Mouse (Mus musculus): ENCODE measurements at regions not wholly inside any gene's neighbourhood (a gene's known extent, or its start where the extent isn't known, plus 50 kb on each side); places are given as distances from the start of the nearest gene placed in this dataset.
"Not testable (repeated sequence)": the region's sequence is repeated elsewhere in the genome, so short reads cannot be mapped to it uniquely, and the experiment has no call there.

DNA sequence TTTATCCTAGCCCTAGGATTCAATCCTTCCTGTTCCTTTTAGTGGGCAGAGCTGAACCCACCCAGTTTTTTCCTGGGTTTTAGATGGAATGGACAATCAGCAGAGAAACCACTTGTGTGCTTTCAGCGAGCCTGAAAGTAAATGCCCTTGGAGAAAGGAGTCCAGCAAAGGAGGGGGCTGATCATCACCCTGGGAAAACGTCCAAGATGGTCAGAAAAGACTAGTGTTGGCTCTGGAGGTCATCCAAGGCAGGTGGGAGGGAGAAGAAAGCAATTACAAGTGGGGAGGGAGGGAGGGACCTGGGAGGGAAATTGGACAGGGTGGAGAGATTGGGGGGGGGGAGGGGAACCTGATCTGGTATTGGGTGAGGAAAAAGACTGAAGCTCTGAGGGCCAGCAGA is 55.6 kb upstream of the Zfp366 start:
- Histone ChIP-seq H3K9me3 (ENCODE audit: control insufficient read depth, low read length) (no peaks in the 10 kb centered on the region), H3K4me3 (ENCODE audit: low read length) (no peak overlapping the region), H3K4me1 (replicated peaks; ENCODE audit: control insufficient read depth, insufficient read depth, low read length) (peaks cover 21% of the 10 kb centered on the region), H3K27me3 (ENCODE audit: control insufficient read depth, insufficient read depth, low read depth, low read length) (no peaks in the 10 kb centered on the region), H3K9ac (ENCODE audit: low read length) (no peak overlapping the region), H3K4me2 (ENCODE audit: low read depth, low read length) (no peak overlapping the region), H3K36me3 (ENCODE audit: control insufficient read depth, insufficient read depth, low read length) (no peaks in the 10 kb centered on the region), H3K27ac (ENCODE audit: low read length) (peak overlapping the region; percentile 36; the same call in 1 of the 2 replicates)
- WGBS, result 14% methylated on average over 2 of the region's 2 CpGs
- no peak for ATAC-seq (ENCODE audit: low read depth)

DNA sequence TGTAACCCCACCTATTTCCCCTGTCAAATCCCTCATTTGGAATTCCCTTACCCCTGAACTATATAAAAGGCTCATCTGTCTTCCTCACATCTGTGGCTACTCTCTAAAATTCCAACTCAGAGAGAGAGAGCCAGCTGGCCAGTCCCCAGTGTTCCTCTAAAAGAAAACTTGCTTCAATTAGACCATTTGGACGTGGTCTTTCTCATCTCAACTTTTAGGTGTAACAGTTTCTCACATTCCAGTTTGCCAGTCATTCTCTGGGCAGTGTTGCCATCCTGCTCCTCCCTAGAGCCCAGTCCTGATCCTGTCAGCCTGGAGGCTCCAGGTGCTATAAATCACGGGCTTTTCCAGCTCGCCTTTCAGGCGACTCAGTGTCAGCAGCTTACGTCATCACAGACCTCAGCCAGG is 56.3 kb upstream of the Zfp366 start:
- Histone ChIP-seq H3K4me2 (ENCODE audit: low read depth, low read length) (no peak overlapping the region), H3K4me3 (ENCODE audit: low read length) (no peak overlapping the region), H3K9me3 (ENCODE audit: control insufficient read depth, low read length) (no peaks in the 10 kb centered on the region), H3K36me3 (ENCODE audit: control insufficient read depth, insufficient read depth, low read length) (no peaks in the 10 kb centered on the region), H3K27ac (ENCODE audit: low read length) (no peak overlapping the region), H3K9ac (ENCODE audit: low read length) (no peak overlapping the region), H3K4me1 (replicated peaks; ENCODE audit: control insufficient read depth, insufficient read depth, low read length) (peaks cover 21% of the 10 kb centered on the region), H3K27me3 (ENCODE audit: control insufficient read depth, insufficient read depth, low read depth, low read length) (no peaks in the 10 kb centered on the region)
- no peak for ATAC-seq (ENCODE audit: low read depth)
- 53% methylated on average over 5 of the region's 5 CpGs for WGBS

DNA sequence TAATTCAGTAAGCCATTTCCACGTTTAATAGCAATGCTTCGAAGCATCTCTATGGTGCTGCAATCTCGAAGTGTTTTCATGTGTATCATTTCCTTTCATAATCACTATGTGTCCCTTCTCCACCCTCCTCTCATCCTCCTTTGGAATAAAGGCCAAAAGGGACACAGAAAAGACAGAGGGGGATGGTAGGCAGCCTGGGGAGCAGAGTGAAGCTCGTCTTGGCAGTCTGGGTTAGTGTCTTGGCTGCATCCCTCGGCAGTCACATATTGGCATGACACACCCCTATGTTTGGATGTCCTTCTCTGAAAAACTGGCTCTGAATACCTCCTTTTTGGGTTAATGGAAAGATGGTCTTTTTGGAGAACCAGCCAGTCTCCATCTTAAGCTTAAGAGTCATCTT is 56.9 kb upstream of the Zfp366 start:
- Histone ChIP-seq H3K9me3 (ENCODE audit: control insufficient read depth, low read length) (no peaks in the 10 kb centered on the region), H3K9ac (ENCODE audit: low read length) (no peak overlapping the region), H3K36me3 (ENCODE audit: control insufficient read depth, insufficient read depth, low read length) (no peaks in the 10 kb centered on the region), H3K4me3 (ENCODE audit: low read length) (no peak overlapping the region), H3K4me2 (ENCODE audit: low read depth, low read length) (no peak overlapping the region), H3K4me1 (replicated peaks; ENCODE audit: control insufficient read depth, insufficient read depth, low read length) (peaks cover 21% of the 10 kb centered on the region), H3K27me3 (ENCODE audit: control insufficient read depth, insufficient read depth, low read depth, low read length) (no peaks in the 10 kb centered on the region), H3K27ac (ENCODE audit: low read length) (no peak overlapping the region)
- ATAC-seq (ENCODE audit: low read depth), result no peak
- 72% methylated on average over 5 of the region's 5 CpGs for WGBS

DNA sequence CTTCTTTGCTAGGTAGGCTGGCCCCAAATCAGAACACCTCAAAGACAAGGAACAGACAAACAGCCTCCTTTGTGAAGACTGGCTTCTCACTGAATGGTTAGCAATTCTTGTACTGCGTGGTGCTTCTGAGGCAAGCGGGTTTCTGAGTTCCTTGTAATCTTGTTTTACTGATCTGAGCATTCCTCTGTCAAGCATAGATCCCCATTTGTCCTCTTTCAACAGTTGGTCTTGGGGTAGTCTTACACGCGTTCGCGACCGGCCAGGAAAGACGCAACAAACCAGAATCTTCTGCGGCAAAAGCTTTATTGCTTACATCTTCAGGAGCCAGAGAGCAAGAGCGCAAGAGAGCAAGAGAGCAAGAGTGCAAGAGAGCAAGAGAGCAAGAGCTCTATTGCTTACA is 57.7 kb upstream of the Zfp366 start:
- ATAC-seq (ENCODE audit: low read depth); H3K27me3 ChIP-seq (ENCODE audit: control insufficient read depth, insufficient read depth, low read depth, low read length); H3K27ac ChIP-seq (ENCODE audit: low read length); H3K4me2 ChIP-seq (ENCODE audit: low read depth, low read length); H3K36me3 ChIP-seq (ENCODE audit: control insufficient read depth, insufficient read depth, low read length); H3K4me3 ChIP-seq (ENCODE audit: low read length); H3K9me3 ChIP-seq (ENCODE audit: control insufficient read depth, low read length); H3K9ac ChIP-seq (ENCODE audit: low read length): not testable (repeated sequence)
- 91% methylated on average over 10 of the region's 10 CpGs for WGBS
- H3K4me1 ChIP-seq (replicated peaks; ENCODE audit: control insufficient read depth, insufficient read depth, low read length), result peaks cover 21% of the 10 kb centered on the region

DNA sequence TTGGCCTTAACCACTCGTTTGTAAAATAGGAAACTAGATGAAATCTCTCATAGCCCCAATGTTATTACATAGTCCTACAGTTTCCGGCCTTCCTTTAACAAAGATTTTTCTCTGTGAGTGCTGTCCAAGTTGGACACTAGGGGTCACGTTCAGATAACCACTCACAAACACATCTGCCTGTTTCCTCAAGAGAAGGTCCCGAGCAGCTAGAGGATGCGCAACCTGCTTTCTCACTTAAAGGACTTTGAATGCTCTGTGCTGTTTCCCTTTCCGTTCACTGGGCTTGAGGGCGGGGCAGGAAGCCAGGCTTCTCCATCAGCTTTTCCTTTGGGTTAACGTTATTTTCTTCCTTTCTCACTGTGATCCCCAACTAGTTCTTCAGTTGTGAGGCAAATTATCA is 58.1 kb upstream of the Zfp366 start:
- Histone ChIP-seq H3K4me3 (ENCODE audit: low read length) (no peak overlapping the region), H3K9me3 (ENCODE audit: control insufficient read depth, low read length) (no peaks in the 10 kb centered on the region), H3K36me3 (ENCODE audit: control insufficient read depth, insufficient read depth, low read length) (no peaks in the 10 kb centered on the region), H3K9ac (ENCODE audit: low read length) (no peak overlapping the region), H3K4me1 (replicated peaks; ENCODE audit: control insufficient read depth, insufficient read depth, low read length) (peaks cover 21% of the 10 kb centered on the region), H3K27me3 (ENCODE audit: control insufficient read depth, insufficient read depth, low read depth, low read length) (no peaks in the 10 kb centered on the region), H3K27ac (ENCODE audit: low read length) (no peak overlapping the region), H3K4me2 (ENCODE audit: low read depth, low read length) (no peak overlapping the region)
- ATAC-seq (ENCODE audit: low read depth), result no peak
- 61% methylated on average over 8 of the region's 8 CpGs for WGBS

DNA sequence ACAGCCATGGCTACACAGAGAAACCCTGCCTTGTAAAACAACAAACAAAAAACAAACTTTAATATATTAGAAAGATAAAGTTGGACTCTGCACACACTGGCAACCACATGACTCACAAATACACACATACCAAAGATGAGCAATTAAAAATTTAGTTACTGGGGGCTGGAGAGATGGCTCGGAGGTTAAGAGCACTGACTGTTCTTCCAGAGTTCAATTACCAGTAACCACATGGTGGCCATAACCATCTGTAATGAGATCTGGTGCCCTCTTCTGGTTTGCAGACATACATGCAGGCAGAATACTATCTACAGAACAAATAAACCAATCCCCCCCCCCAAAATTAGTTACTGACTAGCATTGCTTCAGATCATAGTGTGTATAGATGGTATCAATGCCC is 58.7 kb upstream of the Zfp366 start:
- H3K4me2 ChIP-seq (ENCODE audit: low read depth, low read length), result no peak overlapping the region
- 87% methylated on average over 1 of the region's 1 CpGs for WGBS
- peaks cover 21% of the 10 kb centered on the region for H3K4me1 ChIP-seq (replicated peaks; ENCODE audit: control insufficient read depth, insufficient read depth, low read length)
- ATAC-seq (ENCODE audit: low read depth), result no peak
- no peaks in the 10 kb centered on the region for H3K9me3 ChIP-seq (ENCODE audit: control insufficient read depth, low read length)
- H3K4me3 ChIP-seq (ENCODE audit: low read length), result no peak overlapping the region
- no peaks in the 10 kb centered on the region for H3K36me3 ChIP-seq (ENCODE audit: control insufficient read depth, insufficient read depth, low read length)
- H3K9ac ChIP-seq (ENCODE audit: low read length), result no peak overlapping the region
- H3K27ac ChIP-seq (ENCODE audit: low read length), result no peak overlapping the region
- no peaks in the 10 kb centered on the region for H3K27me3 ChIP-seq (ENCODE audit: control insufficient read depth, insufficient read depth, low read depth, low read length)

DNA sequence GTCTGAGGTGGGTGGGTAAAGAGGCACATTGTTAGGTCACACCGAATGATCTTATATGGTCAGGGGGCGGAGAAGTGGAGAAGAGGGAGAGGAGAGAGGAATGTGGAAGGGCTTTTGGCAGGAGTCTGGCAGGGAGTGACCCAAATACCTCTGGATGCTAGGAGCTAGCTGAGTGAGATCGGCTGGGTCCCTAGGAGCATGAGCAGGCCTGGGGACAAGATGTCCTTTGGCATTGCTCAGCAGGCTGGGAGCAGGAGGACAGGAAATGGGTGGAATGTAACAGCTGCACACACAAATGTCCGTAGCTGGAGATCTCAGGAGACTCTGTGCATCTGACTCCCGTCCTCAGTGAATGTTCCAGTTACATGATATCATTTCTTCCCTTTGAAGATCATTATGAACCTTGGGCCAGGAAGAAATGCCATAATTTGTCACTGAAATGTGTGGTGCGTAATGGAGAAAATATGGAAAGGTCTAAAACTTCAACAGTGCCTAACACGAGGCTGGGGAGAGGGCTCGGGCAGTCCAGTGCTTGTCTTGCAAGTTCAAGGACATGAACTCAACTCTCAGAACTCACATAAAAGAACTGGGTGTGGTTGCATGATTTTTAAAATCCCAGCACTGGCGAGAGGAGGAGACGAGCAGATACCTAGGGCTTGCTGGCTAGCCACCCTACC is 59.6 kb upstream of the Zfp366 start:
- H3K27ac ChIP-seq (ENCODE audit: low read length), result peak overlapping the region; percentile 85
- no peaks in the 10 kb centered on the region for H3K36me3 ChIP-seq (ENCODE audit: control insufficient read depth, insufficient read depth, low read length)
- peak; percentile 93 for ATAC-seq (ENCODE audit: low read depth)
- 35% methylated on average over 10 of the region's 10 CpGs for WGBS
- peaks cover 21% of the 10 kb centered on the region for H3K4me1 ChIP-seq (replicated peaks; ENCODE audit: control insufficient read depth, insufficient read depth, low read length)
- no peaks in the 10 kb centered on the region for H3K9me3 ChIP-seq (ENCODE audit: control insufficient read depth, low read length)
- H3K27me3 ChIP-seq (ENCODE audit: control insufficient read depth, insufficient read depth, low read depth, low read length), result no peaks in the 10 kb centered on the region
- no peak overlapping the region for H3K4me3 ChIP-seq (ENCODE audit: low read length)
- H3K4me2 ChIP-seq (ENCODE audit: low read depth, low read length), result no peak overlapping the region
- H3K9ac ChIP-seq (ENCODE audit: low read length), result no peak overlapping the region

DNA sequence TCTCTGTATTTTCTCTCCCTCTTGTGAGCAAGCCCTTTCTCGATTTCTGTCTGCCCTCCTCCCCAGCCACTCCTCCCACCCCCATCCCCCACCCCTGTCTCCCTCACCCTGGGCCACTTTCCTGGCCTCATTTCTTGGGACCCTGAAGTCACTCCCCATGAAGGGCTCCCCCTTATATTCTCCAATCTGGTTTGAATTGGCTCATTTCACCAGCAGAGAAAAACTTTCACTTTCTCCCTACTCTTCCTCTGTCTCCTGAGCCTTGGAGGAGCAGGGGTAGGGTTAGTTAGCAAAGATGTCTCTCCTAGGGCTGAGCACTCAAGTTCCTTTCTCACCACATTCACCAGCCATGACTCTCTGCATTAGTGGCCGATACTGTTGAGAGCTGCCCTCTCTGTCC is 60.5 kb upstream of the Zfp366 start:
- Histone ChIP-seq H3K27me3 (ENCODE audit: control insufficient read depth, insufficient read depth, low read depth, low read length) (no peaks in the 10 kb centered on the region), H3K9me3 (ENCODE audit: control insufficient read depth, low read length) (no peaks in the 10 kb centered on the region), H3K4me1 (replicated peaks; ENCODE audit: control insufficient read depth, insufficient read depth, low read length) (peaks cover 21% of the 10 kb centered on the region), H3K27ac (ENCODE audit: low read length) (peak overlapping the region; percentile 85), H3K4me3 (ENCODE audit: low read length) (no peak overlapping the region), H3K36me3 (ENCODE audit: control insufficient read depth, insufficient read depth, low read length) (no peaks in the 10 kb centered on the region), H3K9ac (ENCODE audit: low read length) (no peak overlapping the region), H3K4me2 (ENCODE audit: low read depth, low read length) (no peak overlapping the region)
- WGBS, result 23% methylated on average over 2 of the region's 2 CpGs
- 0 out of 2 replicates have a peak, but pooled peaks have one; percentile 13 for ATAC-seq (ENCODE audit: low read depth)

DNA sequence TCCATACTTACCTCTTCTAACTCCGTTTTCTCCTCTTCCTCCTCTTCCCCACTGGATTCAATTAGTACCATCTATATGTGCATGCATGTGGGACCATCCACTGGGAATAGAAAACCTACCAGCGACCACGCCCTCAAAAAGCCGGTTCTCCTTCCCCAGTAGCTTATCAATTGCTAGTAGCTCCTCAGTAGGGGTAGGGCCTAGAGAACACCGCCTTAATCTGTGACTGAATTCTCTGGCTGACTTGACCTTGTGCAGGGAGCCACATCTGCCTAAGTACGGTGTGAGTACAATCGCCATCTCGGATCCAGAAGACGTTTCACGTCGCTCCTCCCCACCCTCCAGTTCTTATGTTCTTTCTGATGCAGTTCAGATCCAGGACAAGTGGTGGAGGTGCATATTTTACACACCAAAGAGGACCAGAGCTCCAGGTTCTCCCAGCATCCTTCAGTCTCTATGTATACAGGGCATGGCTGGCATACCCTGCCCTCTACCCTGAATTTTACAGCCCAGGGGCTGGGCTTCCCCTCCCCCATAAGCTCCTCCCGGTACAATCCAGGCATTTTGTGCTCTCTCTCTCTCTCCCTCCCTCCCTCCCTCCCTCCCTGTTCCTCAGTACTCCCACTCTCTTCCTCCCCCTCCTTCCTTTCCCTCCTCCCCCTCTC is 61.0 kb upstream of the Zfp366 start:
- no peak overlapping the region for H3K9ac ChIP-seq (ENCODE audit: low read length)
- no peak overlapping the region for H3K4me2 ChIP-seq (ENCODE audit: low read depth, low read length)
- H3K9me3 ChIP-seq (ENCODE audit: control insufficient read depth, low read length), result no peaks in the 10 kb centered on the region
- H3K27ac ChIP-seq (ENCODE audit: low read length), result 0 out of 2 replicates have a peak overlapping the region, but pooled peaks have one; percentile 28
- H3K4me1 ChIP-seq (replicated peaks; ENCODE audit: control insufficient read depth, insufficient read depth, low read length), result peaks cover 18% of the 10 kb centered on the region
- WGBS, result 69% methylated on average over 12 of the region's 12 CpGs
- ATAC-seq (ENCODE audit: low read depth), result peak; percentile 34; the same call in 1 of the 2 replicates
- no peak overlapping the region for H3K4me3 ChIP-seq (ENCODE audit: low read length)
- no peaks in the 10 kb centered on the region for H3K36me3 ChIP-seq (ENCODE audit: control insufficient read depth, insufficient read depth, low read length)
- no peaks in the 10 kb centered on the region for H3K27me3 ChIP-seq (ENCODE audit: control insufficient read depth, insufficient read depth, low read depth, low read length)

All from lung, embryonic 16.5 days (tissue).